Mouse (Mus musculus) gastrocnemius, postnatal 36 days (tissue): ENCODE measurements around the gene Arhgef3. TPM values are rescaled to one million over a fixed set of nuclear protein-coding genes. Genes with fewer than 3 reads are reported as not detected.

ENCODE experiments used
- DNase-seq, 2 experiments: peaks; one replicate each; pipeline ENCODE4 v3.0.0; 2022
- intact Hi-C: fragments of 180-260 bp; cut with DNase I; formaldehyde crosslinking; loops from one replicate; pipeline ENCODE4 v1.15.1; 2025
- total RNA-seq, 2 experiments: library from RNA; stranded (reverse); gene quantifications; 2 replicates each; pipeline ENCODE4 v1.2.3; 2021

Arhgef3 gene
- total RNA-seq, 2 experiments from 2014 or later: 8.7 to 10.1 TPM

DNA sequence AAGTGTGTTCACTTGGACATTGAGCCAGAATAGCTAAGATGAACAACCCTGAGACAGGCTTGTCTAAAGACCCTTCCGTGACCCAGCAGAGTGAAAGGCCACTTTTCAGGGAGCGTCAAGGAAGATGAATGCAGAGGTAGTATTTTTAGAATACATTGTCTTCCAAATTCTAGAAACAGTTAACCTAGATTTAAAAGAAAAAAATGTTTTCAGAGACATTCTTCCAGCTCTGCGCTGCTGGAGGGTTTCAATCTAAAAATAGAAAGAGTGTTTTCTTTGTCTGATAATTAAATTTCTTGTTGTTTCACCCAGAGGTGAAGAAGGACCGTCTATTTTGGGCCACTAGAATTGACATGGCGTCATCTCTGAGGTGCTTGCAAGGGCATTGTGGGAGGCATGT lies 174.4 kb downstream of the Arhgef3 start:
- intact Hi-C loops: no loop called here
- DNase-seq: no peak

GRCm38 (mm10) chr14:27292101-27292500 lies 177.4 kb downstream of the Arhgef3 start:
- intact Hi-C loops: no loop called here
- no peak for DNase-seq

DNA sequence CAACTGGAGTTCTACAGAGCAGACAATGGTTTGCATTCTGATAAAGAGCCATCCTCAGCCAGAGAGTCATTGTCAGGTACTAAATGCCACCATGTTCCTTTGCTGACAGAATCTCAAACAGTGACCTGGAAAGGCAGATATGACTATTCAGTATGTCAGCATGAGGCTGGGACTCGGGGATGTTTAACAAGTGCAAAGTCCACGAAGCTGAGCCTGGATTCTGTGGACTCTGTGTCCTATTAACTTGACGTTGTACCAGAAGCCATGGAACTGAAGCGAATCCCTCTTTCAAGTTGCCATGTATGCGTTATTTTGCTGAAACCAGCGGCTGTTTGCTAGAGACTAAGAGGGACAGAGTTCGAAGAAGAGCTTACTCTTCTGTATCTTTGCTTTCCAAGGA lies 181.1 kb downstream of the Arhgef3 start:
- DNase-seq: no peak
- intact Hi-C loops: no loop called here

GRCm38 (mm10) chr14:27296987-27297386 lies 182.3 kb downstream of the Arhgef3 start:
- DNase-seq: no peak
- intact Hi-C loops: no loop called here

DNA sequence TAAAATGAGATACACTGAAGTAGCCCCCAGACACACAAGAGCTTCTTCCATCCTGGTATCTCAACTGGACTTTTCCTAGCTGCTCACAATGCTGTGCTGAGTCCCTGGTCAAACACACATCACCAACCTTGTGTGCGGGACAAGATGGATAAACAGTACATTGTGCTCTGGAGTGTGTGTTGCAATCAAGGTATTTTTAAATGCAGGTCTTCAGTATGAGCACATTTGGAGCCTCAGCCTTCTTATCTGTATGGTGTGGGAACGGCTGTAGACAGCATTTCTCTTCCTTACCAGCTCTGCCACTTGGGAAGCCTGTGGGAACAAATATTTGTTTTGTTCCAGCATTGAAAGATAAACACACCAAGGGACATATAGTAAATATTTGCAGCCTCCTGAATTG lies 184.2 kb downstream of the Arhgef3 start:
- intact Hi-C loops: no loop called here

GRCm38 (mm10) chr14:27299705-27300104 lies 185.0 kb downstream of the Arhgef3 start:
- DNase-seq: no peak
- intact Hi-C loops: no loop called here

More for the DNA sequence above, 184.2 kb downstream of the Arhgef3 start:
- no peak for DNase-seq

DNA sequence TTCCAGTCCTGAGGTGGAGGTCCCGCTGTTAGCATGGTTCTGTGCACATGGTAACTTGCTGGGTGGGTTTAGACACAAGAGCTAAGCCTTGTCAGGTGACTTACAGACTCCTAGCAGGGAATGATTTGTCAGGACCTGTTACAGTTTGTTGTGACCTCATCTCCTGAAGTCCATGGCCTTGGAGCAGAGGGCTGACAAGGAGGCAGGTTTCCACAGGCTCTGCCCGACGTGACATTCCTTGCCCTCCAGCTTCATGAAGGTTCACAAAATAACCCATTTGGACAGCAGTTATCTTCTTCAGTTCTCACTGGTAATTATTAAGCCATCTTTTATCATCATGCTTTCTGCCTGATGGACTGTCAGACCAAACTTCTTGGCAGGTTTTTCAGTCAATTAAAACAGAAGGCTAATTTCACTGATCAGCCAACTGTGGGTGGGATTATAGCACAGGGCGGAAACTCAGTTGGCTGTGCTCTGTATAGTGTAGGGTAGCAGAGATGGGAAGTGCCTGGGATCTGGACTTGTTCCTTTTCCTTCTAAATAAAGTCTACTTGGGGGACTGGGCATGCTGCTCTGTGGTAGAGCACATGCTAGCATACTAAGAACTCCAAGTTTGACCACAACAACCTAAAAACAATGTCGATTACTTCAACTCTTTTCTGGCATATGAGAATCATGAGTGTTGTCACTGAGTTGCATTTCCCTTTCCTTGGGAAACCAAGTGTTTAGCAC lies 187.2 kb downstream of the Arhgef3 start:
- intact Hi-C loops: no loop called here

GRCm38 (mm10) chr14:27303294-27303693 lies 188.6 kb downstream of the Arhgef3 start:
- no peak for DNase-seq

More for the DNA sequence above, 187.2 kb downstream of the Arhgef3 start:
- DNase-seq: no peak

DNA sequence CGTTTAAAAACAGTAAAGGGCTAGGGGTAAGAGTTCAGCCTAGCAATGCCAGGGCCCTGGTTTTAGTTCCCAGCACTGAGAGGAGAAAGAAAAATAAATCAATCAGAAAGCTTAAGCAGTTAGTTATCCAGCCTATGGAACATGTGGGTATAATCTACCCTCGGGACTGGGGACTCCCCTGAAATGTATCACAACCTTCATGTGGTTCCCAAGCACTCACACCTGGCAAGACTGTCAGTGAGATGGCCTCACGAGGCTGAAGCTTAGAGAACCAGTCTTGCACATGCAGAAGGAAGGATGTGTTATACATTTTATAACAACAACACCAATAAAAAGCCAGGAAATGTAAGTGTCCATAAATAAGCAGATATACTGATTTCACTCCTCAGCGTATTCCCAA lies 189.7 kb downstream of the Arhgef3 start:
- no peak for DNase-seq
- intact Hi-C loops: no loop called here

More at GRCm38 (mm10) chr14:27303294-27303693, 188.6 kb downstream of the Arhgef3 start:
- intact Hi-C loops: no loop called here

DNA sequence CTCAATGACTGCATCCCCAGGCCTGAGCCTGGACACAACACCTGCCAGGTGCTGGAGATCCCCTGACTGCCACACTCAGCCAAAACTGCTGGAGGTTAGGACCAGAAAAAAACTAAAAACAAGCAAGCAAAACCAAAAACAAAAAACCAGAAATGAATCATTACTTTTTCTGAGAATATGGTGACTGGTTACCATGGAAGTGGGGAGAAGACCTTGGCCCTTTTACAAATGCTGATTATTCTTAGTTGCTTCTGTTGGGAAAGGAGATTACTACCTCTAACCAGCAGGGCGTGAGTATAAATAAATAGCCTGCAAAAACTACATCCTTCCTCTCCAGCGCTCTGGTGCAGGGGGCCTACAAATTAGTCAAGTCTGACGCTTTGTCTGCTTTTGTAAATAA lies 194.1 kb downstream of the Arhgef3 start:
- DNase-seq: no peak
- intact Hi-C loops: no loop called here

DNA sequence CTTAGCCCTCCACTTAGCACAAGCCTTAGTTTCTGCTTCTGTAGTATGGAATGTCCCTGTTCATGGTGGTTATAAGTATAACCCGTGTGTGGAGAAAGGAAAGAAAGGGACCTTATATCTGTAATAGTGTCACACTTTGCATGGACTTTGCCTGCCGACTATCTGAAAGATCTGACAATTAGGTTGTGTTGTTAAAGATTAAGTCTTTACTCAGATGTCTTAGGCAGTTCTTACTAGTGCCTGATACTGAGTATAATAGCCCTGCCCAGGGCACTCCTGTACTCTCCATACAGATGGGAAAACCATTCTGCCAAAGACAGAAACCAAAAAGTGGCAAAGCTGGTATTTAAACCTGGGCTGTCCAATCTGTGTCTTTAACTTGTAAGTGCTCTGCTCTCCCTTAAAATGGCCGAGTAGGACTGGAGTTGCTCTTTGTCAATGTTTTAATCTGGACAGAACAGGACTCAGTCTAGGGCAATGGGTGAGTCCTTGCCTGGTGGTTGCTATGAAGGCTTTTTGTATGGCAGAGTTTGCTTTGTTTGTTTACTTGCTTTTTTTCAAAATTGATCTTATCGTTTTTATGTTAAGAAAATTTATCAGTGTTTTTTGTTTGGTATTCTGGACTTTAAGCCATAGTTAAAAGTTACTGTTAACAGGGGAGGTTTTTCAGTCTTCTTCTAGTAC lies 196.0 kb downstream of the Arhgef3 start:
- DNase-seq: no peak
- intact Hi-C loops: no loop called here

GRCm38 (mm10) chr14:27312380-27312779 lies 197.7 kb downstream of the Arhgef3 start:
- intact Hi-C loops: no loop called here
- DNase-seq: no peak

- intact Hi-C loops: no loop called here
- DNase-seq: no peak
These were observed 201.0 kb downstream of the Arhgef3 start for GRCm38 (mm10) chr14:27315737-27316136.

DNA sequence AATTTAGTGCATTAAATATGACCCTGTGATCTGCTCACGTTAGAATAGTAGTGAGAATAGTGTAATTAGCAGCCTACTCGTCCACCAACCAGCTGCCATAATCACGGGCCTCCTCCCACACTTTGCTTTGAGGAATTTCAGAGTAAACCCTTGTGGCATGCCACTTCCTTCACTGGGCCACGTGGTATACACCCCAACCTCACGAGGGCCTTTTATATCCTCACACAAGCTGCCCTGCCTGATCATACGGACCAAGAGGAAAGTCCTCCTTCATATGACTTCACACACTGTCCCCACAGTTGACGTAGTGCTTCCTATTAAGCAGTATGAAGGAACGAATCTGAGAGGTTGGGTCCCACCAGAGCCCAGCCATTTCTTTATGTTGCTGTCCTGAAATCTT lies 202.4 kb downstream of the Arhgef3 start:
- no peak for DNase-seq
- intact Hi-C loops: no loop called here

DNA sequence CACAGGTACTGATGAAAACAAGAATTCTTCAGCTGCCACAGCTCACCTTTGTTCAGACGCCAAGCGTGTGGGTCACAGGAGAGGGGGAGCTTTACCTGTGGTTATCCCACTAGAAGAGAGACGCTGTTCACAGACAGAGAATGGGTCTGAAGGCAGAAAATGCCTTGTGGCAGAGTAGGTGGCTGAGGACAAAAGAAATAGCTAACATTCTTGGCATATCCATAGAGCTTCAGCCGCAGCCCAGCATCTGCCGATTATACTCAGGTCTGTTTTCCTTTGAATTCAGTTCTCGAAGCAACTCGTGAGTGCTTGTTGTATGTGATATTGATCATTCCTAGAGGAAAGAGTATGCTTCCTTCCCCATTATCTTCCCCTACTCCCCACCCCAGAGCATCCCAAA lies 204.7 kb downstream of the Arhgef3 start:
- intact Hi-C loops: no loop called here
- no peak for DNase-seq

DNA sequence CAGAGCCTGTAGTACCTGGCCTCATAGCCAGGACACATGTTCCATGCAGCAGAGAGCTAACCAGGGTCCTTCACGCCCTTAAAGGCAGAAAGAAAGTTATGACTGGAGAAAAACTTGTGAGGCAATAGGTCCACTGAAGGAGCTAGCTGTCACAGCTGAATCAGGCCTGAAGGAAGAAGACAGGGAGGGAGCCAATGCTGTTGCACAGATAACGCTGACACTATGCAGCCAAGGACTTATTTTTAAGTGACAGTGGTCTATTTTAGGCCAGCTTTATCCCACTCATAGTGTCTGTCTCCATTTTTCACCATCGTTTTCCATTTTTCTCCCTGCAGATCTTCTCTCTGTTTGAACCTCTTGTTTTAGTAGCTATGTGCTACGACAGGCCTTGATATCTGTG lies 207.3 kb downstream of the Arhgef3 start:
- intact Hi-C loops: no loop called here
- no peak for DNase-seq

DNA sequence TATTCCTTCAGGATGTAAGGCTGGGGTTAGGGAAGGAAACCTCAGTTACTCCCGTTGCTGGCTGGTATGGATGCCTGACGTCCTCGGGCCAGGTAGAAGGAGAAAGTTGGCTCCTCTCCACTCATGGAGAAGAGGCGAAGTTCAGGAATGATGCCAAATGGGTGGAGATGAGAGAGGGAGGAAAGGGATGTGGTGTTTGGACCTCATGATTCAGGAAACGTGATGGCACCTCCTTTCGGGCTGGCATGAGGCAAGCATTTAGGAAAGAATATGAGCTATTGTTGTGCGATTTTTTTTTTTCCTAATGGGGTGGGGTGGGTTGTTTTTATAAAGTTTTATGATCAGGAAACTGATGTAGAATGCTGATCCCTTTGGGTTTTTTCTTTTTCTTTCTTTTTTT lies 210.0 kb downstream of the Arhgef3 start:
- intact Hi-C loops: no loop called here

DNA sequence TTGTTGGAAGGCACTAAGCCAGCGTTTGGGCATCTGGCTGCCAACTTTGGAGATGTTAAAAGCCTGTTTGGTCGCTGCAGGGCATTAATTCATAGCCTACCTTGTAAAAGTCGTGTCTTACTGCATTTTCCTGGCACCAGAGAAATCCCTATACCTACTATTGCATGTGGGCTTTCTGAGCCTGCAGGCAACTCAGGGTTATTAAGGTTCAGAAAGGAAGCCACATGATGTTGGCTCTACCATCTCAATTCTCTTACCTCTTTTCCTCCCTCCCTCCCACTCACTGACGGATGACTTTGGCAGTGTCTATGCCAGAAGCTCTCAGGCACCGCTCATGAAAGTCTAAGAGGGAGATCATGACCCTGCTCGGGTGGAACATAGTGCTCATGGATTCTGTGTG lies 210.8 kb downstream of the Arhgef3 start:
- DNase-seq: no peak
- intact Hi-C loops: no loop called here

More for the DNA sequence above, 210.0 kb downstream of the Arhgef3 start:
- no peak for DNase-seq

DNA sequence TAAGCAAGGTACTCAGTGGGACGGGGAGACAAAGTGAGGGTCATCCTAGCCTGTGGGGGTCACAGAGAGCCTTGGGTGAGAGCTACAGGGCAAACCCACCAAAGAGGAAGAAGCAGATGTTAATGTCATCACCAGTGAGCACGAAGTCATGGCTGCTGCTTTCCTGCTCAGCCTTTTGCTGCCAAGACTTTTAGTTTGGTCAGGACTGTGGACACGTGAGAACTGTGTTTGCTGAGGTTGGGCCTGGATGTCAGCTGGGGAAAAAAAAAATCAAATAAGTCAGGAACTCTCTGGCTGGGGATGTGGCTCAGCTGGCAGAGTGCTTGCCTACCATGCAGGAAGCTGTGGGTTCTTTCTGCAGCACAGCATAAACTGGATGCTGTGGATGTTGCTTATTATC lies 213.2 kb downstream of the Arhgef3 start:
- intact Hi-C loops: no loop called here
- no peak for DNase-seq

DNA sequence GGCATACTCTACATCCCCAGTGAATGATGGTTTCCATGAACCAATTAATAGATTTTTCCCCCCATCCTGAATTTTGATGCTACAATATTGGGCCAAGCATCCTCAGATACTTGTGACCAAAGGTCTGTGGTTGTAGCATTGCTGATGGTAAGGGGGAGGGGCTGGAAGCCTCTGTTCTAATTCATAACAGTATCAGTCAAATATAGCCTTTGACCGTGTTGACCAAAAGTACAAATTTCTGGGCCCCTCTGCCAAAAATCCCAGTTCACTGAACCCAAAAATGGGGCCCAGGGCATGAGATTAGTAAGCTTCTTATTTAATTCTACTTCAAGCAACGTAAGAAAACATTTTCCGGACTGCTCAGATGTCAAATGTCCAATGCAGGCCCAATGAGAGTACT lies 214.3 kb downstream of the Arhgef3 start:
- intact Hi-C loops: no loop called here

DNA sequence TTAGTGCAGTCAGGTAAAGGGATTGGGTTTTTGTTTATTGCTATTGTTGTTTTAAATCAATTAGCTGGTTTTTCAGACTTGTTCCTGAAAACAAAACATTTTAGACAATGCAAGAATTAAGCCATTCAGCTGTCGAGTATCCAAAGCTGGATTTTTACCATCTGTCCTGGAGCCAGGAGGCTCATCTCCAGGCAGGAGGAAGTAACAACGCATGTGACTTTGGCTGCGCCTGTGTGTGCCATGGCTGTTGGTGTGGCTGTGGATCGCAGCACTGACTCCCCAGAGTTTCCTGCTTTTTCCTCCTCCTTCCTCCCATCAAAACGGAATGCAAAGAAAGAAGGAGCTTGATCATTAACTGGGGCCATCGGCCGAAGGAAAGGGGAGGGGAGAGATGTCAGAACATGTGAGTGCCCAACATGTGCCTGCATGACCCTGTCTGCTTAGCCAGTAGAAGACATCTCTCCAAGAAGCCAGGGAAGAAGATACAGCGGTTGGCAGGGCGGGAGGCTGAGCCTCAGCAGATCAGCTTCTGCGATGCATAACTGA lies 216.9 kb downstream of the Arhgef3 start:
- intact Hi-C loops: no loop called here
- DNase-seq: no peak

More for the DNA sequence above, 214.3 kb downstream of the Arhgef3 start:
- DNase-seq: no peak
